Mouse (Mus musculus) cerebellum, adult 2 months (tissue): ENCODE data around the gene Pparg.

ENCODE experiments used
- CTCF ChIP-seq: fragments of 200-500 bp; IDR thresholded peaks from 2 replicates; pipeline ENCODE4 v1.5.1; 2011; ENCODE audit warnings: low read depth, mild to moderate bottlenecking, control low read depth, low read length, moderate library complexity, borderline replicate concordance; ENCODE audit not compliant: insufficient read depth
- POLR2A ChIP-seq: fragments of 200-500 bp; IDR thresholded peaks from 2 replicates; pipeline ENCODE4 v1.6.1; 2011; ENCODE audit warnings: low read length, control low read depth, borderline replicate concordance; ENCODE audit not compliant: insufficient read depth

- TF ChIP-seq CTCF, result no peak
- TF ChIP-seq POLR2A, result no peak
Measured at GRCm38 (mm10) chr6:115335536-115335935, 25.2 kb upstream of the Pparg start.
